In genomic region chr9:54743891-54744290, GRCm38 (mm10) we compare ENCODE assay signal across 23 mouse cellular contexts. TPM values are rescaled to one million over a fixed set of nuclear protein-coding genes. Genes with fewer than 3 reads are reported as not detected.
DNase-seq lines count a peak whose midpoint lies in the region; ATAC-seq and TF ChIP-seq lines count a peak whose summit lies in the region.
"Had no signal": no experiment of that assay in that cellular context is flagged by ENCODE, and none has a peak within 500 bp of the region (broad histone marks: within the 10 kb centered on the region; RNA-seq: fewer than 3 reads in every experiment).

No protein-coding gene starts in this region.

- DNase-seq in 416B (ENCODE audit: low read depth): peak; percentile 39
- no peak for DNase-seq in natural killer cell, adult 2 months (ENCODE audit: low spot score in 2 of 2)
- no peak for DNase-seq in layer of hippocampus, adult 9-10 months (ENCODE audit: low spot score)
- DNase-seq: adrenal gland, adult 8-10 months; adrenal gland, postnatal 25 days; cerebellum, adult 18-20 months; cerebellum, adult 9-10 months; cerebellum, postnatal 14 days; gastrocnemius, postnatal 25 days; heart, adult 2 months; heart, postnatal 14 days; heart, postnatal 4 days had no signal

- 13% methylated on average over 4 of the region's 4 CpGs for WGBS in bone marrow, adult 2 months
- WGBS in liver, embryonic 12.5 days (ENCODE audit: insufficient replicate concordance): 43% methylated on average over 4 of the region's 4 CpGs

- no peaks in the 10 kb centered on the region for H3K9me3 ChIP-seq in liver, embryonic 12.5 days (replicated peaks)
- H3K9me3 ChIP-seq: embryonic facial prominence, embryonic 13.5 days; heart, embryonic 10.5 days; heart, embryonic 13.5 days; hindbrain, embryonic 12.5 days; hindbrain, embryonic 15.5 days had no signal

- ATAC-seq in granulocyte monocyte progenitor cell, adult 5-6 weeks (replicated peaks; ENCODE audit: poor library complexity, severe bottlenecking): peak; percentile 56
- ATAC-seq in liver, embryonic 12.5 days: no peak
- ATAC-seq: activated CD4-positive, CD25-positive, alpha-beta regulatory T cell, adult 4 months; forebrain, embryonic 14.5 days had no signal

- H3K4me2 ChIP-seq in liver, embryonic 12.5 days: no peak overlapping the region
- H3K4me2 ChIP-seq: embryonic facial prominence, embryonic 13.5 days; heart, embryonic 13.5 days; hindbrain, embryonic 12.5 days; hindbrain, embryonic 15.5 days had no signal

- H3K27ac ChIP-seq in bone marrow, adult 2 months (ENCODE audit: control insufficient read depth, insufficient read depth, low read depth, low read length, poor library complexity): peak overlapping the region; percentile 50; the same call in 1 of the 2 replicates
- no peak overlapping the region for H3K27ac ChIP-seq in liver, embryonic 12.5 days
- H3K27ac ChIP-seq: embryonic facial prominence, embryonic 13.5 days; heart, adult 2 months; heart, embryonic 10.5 days; heart, embryonic 13.5 days; hindbrain, embryonic 12.5 days; hindbrain, embryonic 15.5 days had no signal

- TF ChIP-seq CTCF in bone marrow, adult 2 months (IDR thresholded peaks at IDR 0.05; ENCODE audit: control insufficient read depth, insufficient read depth, low read length): no peak

- no peak overlapping the region for H3K4me3 ChIP-seq in bone marrow, adult 2 months (replicated peaks; ENCODE audit: control insufficient read depth, low read depth, low read length)
- H3K4me3 ChIP-seq in liver, embryonic 12.5 days: no peak overlapping the region
- H3K4me3 ChIP-seq: embryonic facial prominence, embryonic 13.5 days; erythroblast, embryonic 14.5 days; heart, adult 2 months; heart, embryonic 10.5 days; heart, embryonic 13.5 days; hindbrain, embryonic 12.5 days; hindbrain, embryonic 15.5 days had no signal

- TF ChIP-seq POLR2A in bone marrow, adult 2 months (IDR thresholded peaks at IDR 0.05; ENCODE audit: borderline replicate concordance, control insufficient read depth, low read depth, low read length): no peak

- peaks cover 20% of the 10 kb centered on the region for H3K27me3 ChIP-seq in liver, embryonic 12.5 days (replicated peaks)
- H3K27me3 ChIP-seq: embryonic facial prominence, embryonic 13.5 days; hindbrain, embryonic 15.5 days had no signal

- no peaks in the 10 kb centered on the region; the same call in 1 of the 2 replicates for H3K4me1 ChIP-seq in bone marrow, adult 2 months (ENCODE audit: control insufficient read depth, insufficient read depth, low read length)
- H3K4me1 ChIP-seq in liver, embryonic 12.5 days: no peaks in the 10 kb centered on the region
- H3K4me1 ChIP-seq: heart, embryonic 13.5 days had no signal

- no peak overlapping the region for H3K9ac ChIP-seq in liver, embryonic 12.5 days
- H3K9ac ChIP-seq: embryonic facial prominence, embryonic 13.5 days; heart, embryonic 13.5 days; hindbrain, embryonic 12.5 days; hindbrain, embryonic 15.5 days had no signal

- no peaks in the 10 kb centered on the region for H3K36me3 ChIP-seq in liver, embryonic 12.5 days
- H3K36me3 ChIP-seq: embryonic facial prominence, embryonic 13.5 days; heart, embryonic 10.5 days; heart, embryonic 13.5 days; hindbrain, embryonic 12.5 days; hindbrain, embryonic 15.5 days had no signal

RNA-seq across cellular contexts. Expression of gene Wdr61, which starts 9.6 kb away (rescaled TPM):
- polyA plus RNA-seq in bone marrow, adult 2 months (2011; ENCODE audit: insufficient read depth, insufficient read length, low replicate concordance, missing spikeins): 28.3 and 30.4 TPM in 2 replicates
- total RNA-seq in granulocyte monocyte progenitor cell, adult 5-6 weeks (2014; fragmentation: Nextera tagmentation): 76.8 and 87.4 TPM in 2 replicates
- total RNA-seq in granulocyte monocyte progenitor cell, adult 5-6 weeks (2017): 96.0 and 107 TPM in 2 replicates
- polyA plus RNA-seq in liver, embryonic 12.5 days (2016; fragmentation: Nextera tagmentation; extraction: Ambion mirVana): 124 and 127 TPM in 2 replicates

RNA-seq across cellular contexts. Expression of gene Crabp1, which starts 20.7 kb away (rescaled TPM):
- 1.7 and 23.1 TPM in 2 replicates for polyA plus RNA-seq in bone marrow, adult 2 months (2011; ENCODE audit: insufficient read depth, insufficient read length, low replicate concordance, missing spikeins)
- total RNA-seq in granulocyte monocyte progenitor cell, adult 5-6 weeks (2014; fragmentation: Nextera tagmentation): not detected in 2 replicates
- total RNA-seq in granulocyte monocyte progenitor cell, adult 5-6 weeks (2017): not detected in 2 replicates
- 7.5 and 10.8 TPM in 2 replicates for polyA plus RNA-seq in liver, embryonic 12.5 days (2016; fragmentation: Nextera tagmentation; extraction: Ambion mirVana)
- total RNA-seq: heart, adult 2 months; heart, postnatal 14 days had no signal
- polyA plus RNA-seq: activated CD4-positive, CD25-positive, alpha-beta regulatory T cell, adult 4 months; erythroblast, embryonic 14.5 days; heart, adult 2 months had no signal

RNA-seq across cellular contexts. Expression of gene Dnaja4, which starts 45.2 kb away (rescaled TPM):
- polyA plus RNA-seq in bone marrow, adult 2 months (2011; ENCODE audit: insufficient read depth, insufficient read length, low replicate concordance, missing spikeins): 24.8 and 26.9 TPM in 2 replicates
- 0.45 and 0.82 TPM in 2 replicates for total RNA-seq in granulocyte monocyte progenitor cell, adult 5-6 weeks (2014; fragmentation: Nextera tagmentation)
- 0.05 and 3.0 TPM in 2 replicates for total RNA-seq in granulocyte monocyte progenitor cell, adult 5-6 weeks (2017)
- 24.3 and 26.5 TPM in 2 replicates for polyA plus RNA-seq in liver, embryonic 12.5 days (2016; fragmentation: Nextera tagmentation; extraction: Ambion mirVana)
